Mouse (Mus musculus) stomach, embryonic 16.5 days (tissue): ENCODE measurements around the gene Zfp64. TPM values are rescaled to one million over a fixed set of nuclear protein-coding genes. Genes with fewer than 3 reads are reported as not detected.

ENCODE experiments used
- ATAC-seq: fragments of 200-750 bp; cut with Nextera tagmentation; 2 replicates; pipeline ENCODE4 v1.8.0; 2017; ENCODE audit warnings: moderate number of reproducible peaks, moderate TSS enrichment; ENCODE audit not compliant: insufficient read depth, low FRiP score
- H3K27ac ChIP-seq: fragments of 300-500 bp; sonication (generic); 2 replicates; pipeline ENCODE4 v1.5.1; 2014; ENCODE audit warnings: low read length
- H3K27me3 ChIP-seq: fragments of 300-500 bp; sonication (generic); 2 replicates; pipeline ENCODE4 v1.6.1; 2014; ENCODE audit warnings: low read length, control low read depth, mixed read lengths; ENCODE audit not compliant: control insufficient read depth, insufficient read depth
- H3K36me3 ChIP-seq: fragments of 300-500 bp; sonication (generic); 2 replicates; pipeline ENCODE4 v1.6.1; 2014; ENCODE audit warnings: low read length; ENCODE audit not compliant: control insufficient read depth, insufficient read depth
- H3K4me1 ChIP-seq: fragments of 300-500 bp; sonication (generic); 2 replicates; pipeline ENCODE4 v1.6.1; 2014; ENCODE audit warnings: low read length, control low read depth, mixed read lengths; ENCODE audit not compliant: control insufficient read depth, insufficient read depth
- H3K4me2 ChIP-seq: fragments of 300-500 bp; sonication (generic); 2 replicates; pipeline ENCODE4 v1.6.1; 2014; ENCODE audit warnings: low read depth, low read length, mixed read lengths
- H3K4me3 ChIP-seq: fragments of 300-500 bp; sonication (generic); replicated peaks from 2 replicates; pipeline ENCODE4 v1.5.1; 2014; ENCODE audit warnings: mild to moderate bottlenecking, low read length
- H3K9ac ChIP-seq: fragments of 300-500 bp; sonication (generic); 2 replicates; pipeline ENCODE4 v1.6.1; 2014; ENCODE audit warnings: low read length
- H3K9me3 ChIP-seq: fragments of 300-500 bp; sonication (generic); replicated peaks from 2 replicates; pipeline ENCODE4 v1.6.1; 2016; ENCODE audit warnings: low read length, control low read depth; ENCODE audit not compliant: control insufficient read depth
- WGBS: fragments of 180-500 bp; shearing (Covaris S2); extraction: QIAGEN DNeasy Blood & Tissue Kit; methylation state at CpG from one replicate; pipeline ENCODE4 v1.1.7; 2014; 5-methylcytosine and 5-hydroxymethylcytosine counted together
- polyA plus RNA-seq: library from polyadenylated mRNA; unstranded; fragments of >200 nt; fragmentation: Nextera tagmentation; extraction: Ambion mirVana; gene quantifications from 2 replicates; pipeline ENCODE4 v1.2.1, GENCODE M21; 2015

Gene Zfp64
- polyA plus RNA-seq, 1 experiment from 2014 or later: 35.6 TPM

- H3K27me3 ChIP-seq: no peaks in the 10 kb centered on the region
- H3K9ac ChIP-seq: no peak overlapping the region
- 86% methylated on average over 2 of the region's 2 CpGs for WGBS
- H3K4me3 ChIP-seq: no peak overlapping the region
- H3K4me2 ChIP-seq: no peak overlapping the region
- ATAC-seq: no peak
- no peaks in the 10 kb centered on the region for H3K4me1 ChIP-seq
- H3K9me3 ChIP-seq: no peaks in the 10 kb centered on the region
- H3K27ac ChIP-seq: no peak overlapping the region
- H3K36me3 ChIP-seq: no peaks in the 10 kb centered on the region
These were observed 63.3 kb downstream of the Zfp64 start for GRCm38 (mm10) chr2:168892057-168892456.

GRCm38 (mm10) chr2:168884641-168885040, 70.7 kb downstream of the Zfp64 start:
- no peaks in the 10 kb centered on the region for H3K36me3 ChIP-seq
- no peaks in the 10 kb centered on the region for H3K27me3 ChIP-seq
- no peak overlapping the region for H3K27ac ChIP-seq
- H3K9ac ChIP-seq: no peak overlapping the region
- WGBS: 26% methylated on average over 8 of the region's 8 CpGs
- no peak overlapping the region for H3K4me3 ChIP-seq
- peaks cover 3% of the 10 kb centered on the region; the same call in 1 of the 2 replicates for H3K4me1 ChIP-seq
- no peak overlapping the region for H3K4me2 ChIP-seq
- ATAC-seq: peak; percentile 33; the same call in 1 of the 2 replicates
- no peaks in the 10 kb centered on the region for H3K9me3 ChIP-seq

DNA sequence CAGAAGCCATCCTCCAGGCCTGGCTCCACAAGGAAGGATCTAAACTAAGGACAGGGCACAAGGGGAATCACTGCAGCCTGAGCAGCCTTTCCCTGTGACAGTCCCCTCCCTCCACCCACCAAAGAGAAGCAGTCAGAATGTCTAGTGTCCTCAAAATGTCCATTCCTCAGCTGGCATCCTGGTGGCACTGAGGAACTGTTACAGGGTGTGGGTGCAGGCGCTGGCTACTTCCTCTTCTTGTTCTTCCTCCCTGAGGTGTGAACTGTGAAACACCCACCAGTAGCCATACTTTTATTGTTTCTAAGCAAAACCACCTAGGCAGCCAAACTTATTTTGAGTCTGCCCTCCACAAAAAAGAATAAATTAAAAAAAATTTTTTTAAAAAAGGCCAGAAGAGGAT, 72.4 kb downstream of the Zfp64 start:
- Histone ChIP-seq H3K4me2 (no peak overlapping the region), H3K4me3 (no peak overlapping the region), H3K4me1 (peaks cover 3% of the 10 kb centered on the region; the same call in 1 of the 2 replicates), H3K9me3 (no peaks in the 10 kb centered on the region), H3K27me3 (no peaks in the 10 kb centered on the region), H3K36me3 (no peaks in the 10 kb centered on the region), H3K9ac (no peak overlapping the region), H3K27ac (no peak overlapping the region)
- 93% methylated on average over 1 of the region's 1 CpGs for WGBS
- ATAC-seq: no peak

- Histone ChIP-seq H3K4me2 (no peak overlapping the region), H3K27me3 (no peaks in the 10 kb centered on the region), H3K9me3 (no peaks in the 10 kb centered on the region), H3K36me3 (no peaks in the 10 kb centered on the region), H3K27ac (no peak overlapping the region), H3K4me3 (no peak overlapping the region), H3K9ac (no peak overlapping the region), H3K4me1 (peaks cover 3% of the 10 kb centered on the region; the same call in 1 of the 2 replicates)
- WGBS: 47% methylated on average over 5 of the region's 5 CpGs
- ATAC-seq: no peak
These were observed 73.5 kb downstream of the Zfp64 start for GRCm38 (mm10) chr2:168881927-168882326.

- Histone ChIP-seq H3K36me3 (no peaks in the 10 kb centered on the region), H3K27ac (no peak overlapping the region), H3K4me3 (no peak overlapping the region), H3K4me1 (peaks cover under 1% of the 10 kb centered on the region; the same call in 1 of the 2 replicates), H3K27me3 (no peaks in the 10 kb centered on the region), H3K9ac (no peak overlapping the region), H3K9me3 (no peaks in the 10 kb centered on the region), H3K4me2 (no peak overlapping the region)
- no peak for ATAC-seq
- 84% methylated on average over 10 of the region's 10 CpGs for WGBS
These were observed 75.8 kb downstream of the Zfp64 start for GRCm38 (mm10) chr2:168879573-168879972.

GRCm38 (mm10) chr2:168878708-168879107, 76.7 kb downstream of the Zfp64 start:
- peak; percentile 49; the same call in 1 of the 2 replicates for ATAC-seq
- no peak overlapping the region for H3K27ac ChIP-seq
- no peaks in the 10 kb centered on the region for H3K36me3 ChIP-seq
- no peak overlapping the region for H3K4me3 ChIP-seq
- H3K9ac ChIP-seq: no peak overlapping the region
- H3K4me1 ChIP-seq: no peaks in the 10 kb centered on the region
- no peaks in the 10 kb centered on the region for H3K27me3 ChIP-seq
- H3K4me2 ChIP-seq: no peak overlapping the region
- no peaks in the 10 kb centered on the region for H3K9me3 ChIP-seq
- WGBS: 57% methylated on average over 8 of the region's 8 CpGs

DNA sequence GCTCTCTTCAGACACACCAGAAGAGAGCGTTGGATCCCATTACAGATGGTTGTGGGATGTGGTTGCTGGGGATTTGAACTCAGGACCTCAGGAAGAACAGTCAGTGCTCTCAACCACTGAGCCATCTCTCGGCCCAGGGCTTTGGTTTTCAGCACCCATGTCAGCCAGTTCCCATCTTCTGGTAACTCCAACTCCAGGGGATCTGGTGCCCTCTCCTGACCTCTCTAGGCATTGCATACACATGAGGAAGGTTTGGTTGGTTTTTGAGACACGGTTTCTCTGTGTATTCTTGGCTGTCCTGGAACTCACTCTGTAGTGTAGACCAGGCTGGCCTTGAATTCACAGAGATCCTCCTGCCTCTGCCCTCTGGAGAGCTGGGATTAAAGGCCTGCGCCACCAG, 77.2 kb downstream of the Zfp64 start:
- Histone ChIP-seq H3K36me3 (no peaks in the 10 kb centered on the region), H3K27ac (no peak overlapping the region), H3K9ac (no peak overlapping the region), H3K4me1 (no peaks in the 10 kb centered on the region), H3K9me3 (no peaks in the 10 kb centered on the region), H3K4me2 (no peak overlapping the region), H3K27me3 (no peaks in the 10 kb centered on the region), H3K4me3 (no peak overlapping the region)
- 80% methylated on average over 4 of the region's 4 CpGs for WGBS
- ATAC-seq: no peak

DNA sequence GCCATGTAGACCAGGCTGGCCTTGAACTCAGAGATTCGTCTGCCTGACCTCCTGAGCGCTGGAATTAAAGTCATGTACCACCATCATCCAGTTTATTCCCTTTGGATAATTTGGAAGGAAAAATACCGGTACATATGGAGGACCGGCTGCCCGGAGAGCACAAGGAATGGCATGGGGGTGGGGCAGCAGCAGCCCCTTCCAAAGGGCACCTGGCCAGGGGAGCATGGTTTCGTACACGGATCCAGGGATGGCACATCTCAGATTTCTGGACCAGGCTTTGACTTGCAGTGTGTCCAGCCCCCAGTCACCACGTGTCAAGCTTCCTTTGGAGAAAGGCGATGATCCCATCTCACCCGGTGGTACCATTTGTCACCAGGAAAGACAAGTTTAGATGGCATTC, 78.8 kb downstream of the Zfp64 start:
- no peaks in the 10 kb centered on the region for H3K36me3 ChIP-seq
- H3K4me3 ChIP-seq: no peak overlapping the region
- H3K4me2 ChIP-seq: no peak overlapping the region
- H3K27ac ChIP-seq: no peak overlapping the region
- no peaks in the 10 kb centered on the region for H3K9me3 ChIP-seq
- peaks cover 3% of the 10 kb centered on the region; the same call in 1 of the 2 replicates for H3K4me1 ChIP-seq
- no peak overlapping the region for H3K9ac ChIP-seq
- H3K27me3 ChIP-seq: no peaks in the 10 kb centered on the region
- WGBS: 82% methylated on average over 10 of the region's 10 CpGs
- ATAC-seq: no peak

- no peaks in the 10 kb centered on the region for H3K9me3 ChIP-seq
- no peaks in the 10 kb centered on the region for H3K27me3 ChIP-seq
- no peak overlapping the region for H3K9ac ChIP-seq
- ATAC-seq: no peak
- H3K4me2 ChIP-seq: no peak overlapping the region
- 88% methylated on average over 6 of the region's 6 CpGs for WGBS
- no peak overlapping the region for H3K27ac ChIP-seq
- no peaks in the 10 kb centered on the region for H3K36me3 ChIP-seq
- H3K4me3 ChIP-seq: no peak overlapping the region
- peaks cover 3% of the 10 kb centered on the region; the same call in 1 of the 2 replicates for H3K4me1 ChIP-seq
These were observed 80.9 kb downstream of the Zfp64 start for GRCm38 (mm10) chr2:168874498-168874897.
